Mouse (Mus musculus) embryonic fibroblast, embryonic 13.5 days (primary cell): ENCODE measurements around the gene Farp1.

Source experiments
- CTCF ChIP-seq: IDR thresholded peaks from 2 replicates; pipeline ENCODE4 v1.5.1; 2011; ENCODE audit warnings: mild to moderate bottlenecking, control low read depth, low read length, moderate library complexity, borderline replicate concordance; ENCODE audit not compliant: insufficient read depth
- POLR2A ChIP-seq: IDR thresholded peaks from 2 replicates; pipeline ENCODE4 v1.6.1; 2011; ENCODE audit warnings: low read depth, mild to moderate bottlenecking, control low read depth, low read length, moderate library complexity

- peak; percentile 41; the same call in 1 of the 2 replicates for TF ChIP-seq CTCF
- peak; percentile 60; the same call in 1 of the 2 replicates for TF ChIP-seq POLR2A
These were observed at the start of gene Farp1 for GRCm38 (mm10) chr14:121034973-121035662.
